Mouse (Mus musculus) heart, embryonic 10.5 days (tissue): ENCODE measurements around the gene Ror1. TPM values are rescaled to one million over a fixed set of nuclear protein-coding genes. Genes with fewer than 3 reads are reported as not detected.

Source experiments
- DNase-seq: peaks from one replicate; pipeline ENCODE4 v3.0.0-alpha.2; 2017; ENCODE audit warnings: low spot score
- H3K27ac ChIP-seq: fragments of 300-500 bp; sonication (generic); 2 replicates; pipeline ENCODE4 v1.5.1; 2016; ENCODE audit warnings: mild to moderate bottlenecking
- H3K27me3 ChIP-seq: fragments of 300-500 bp; sonication (generic); 2 replicates; pipeline ENCODE4 v1.6.1; 2016; ENCODE audit warnings: mild to moderate bottlenecking; ENCODE audit not compliant: poor library complexity, insufficient read depth, severe bottlenecking
- H3K36me3 ChIP-seq: fragments of 300-500 bp; sonication (generic); 2 replicates; pipeline ENCODE4 v1.6.1; 2016; ENCODE audit warnings: mild to moderate bottlenecking, moderate library complexity
- H3K4me1 ChIP-seq: fragments of 300-500 bp; sonication (generic); 2 replicates; pipeline ENCODE4 v1.6.1; 2016; ENCODE audit warnings: mild to moderate bottlenecking
- H3K4me3 ChIP-seq: fragments of 300-500 bp; sonication (generic); 2 replicates; pipeline ENCODE4 v1.5.1; 2016; ENCODE audit warnings: mild to moderate bottlenecking, moderate library complexity
- H3K9me3 ChIP-seq: fragments of 300-500 bp; sonication (generic); 2 replicates; pipeline ENCODE4 v1.6.1; 2016; ENCODE audit warnings: mild to moderate bottlenecking, moderate library complexity
- WGBS: fragments of 180-500 bp; shearing (Covaris S2); methylation state at CpG from one replicate; pipeline ENCODE4 v1.1.7; 2016; 5-methylcytosine and 5-hydroxymethylcytosine counted together
- polyA plus RNA-seq: library from polyadenylated mRNA; unstranded; fragments of >200 nt; fragmentation: Nextera tagmentation; extraction: Ambion mirVana; gene quantifications from 2 replicates; pipeline ENCODE4 v1.2.1, GENCODE M21; 2016

Ror1 gene
- 8.2 and 9.3 TPM in 2 replicates for polyA plus RNA-seq

DNA sequence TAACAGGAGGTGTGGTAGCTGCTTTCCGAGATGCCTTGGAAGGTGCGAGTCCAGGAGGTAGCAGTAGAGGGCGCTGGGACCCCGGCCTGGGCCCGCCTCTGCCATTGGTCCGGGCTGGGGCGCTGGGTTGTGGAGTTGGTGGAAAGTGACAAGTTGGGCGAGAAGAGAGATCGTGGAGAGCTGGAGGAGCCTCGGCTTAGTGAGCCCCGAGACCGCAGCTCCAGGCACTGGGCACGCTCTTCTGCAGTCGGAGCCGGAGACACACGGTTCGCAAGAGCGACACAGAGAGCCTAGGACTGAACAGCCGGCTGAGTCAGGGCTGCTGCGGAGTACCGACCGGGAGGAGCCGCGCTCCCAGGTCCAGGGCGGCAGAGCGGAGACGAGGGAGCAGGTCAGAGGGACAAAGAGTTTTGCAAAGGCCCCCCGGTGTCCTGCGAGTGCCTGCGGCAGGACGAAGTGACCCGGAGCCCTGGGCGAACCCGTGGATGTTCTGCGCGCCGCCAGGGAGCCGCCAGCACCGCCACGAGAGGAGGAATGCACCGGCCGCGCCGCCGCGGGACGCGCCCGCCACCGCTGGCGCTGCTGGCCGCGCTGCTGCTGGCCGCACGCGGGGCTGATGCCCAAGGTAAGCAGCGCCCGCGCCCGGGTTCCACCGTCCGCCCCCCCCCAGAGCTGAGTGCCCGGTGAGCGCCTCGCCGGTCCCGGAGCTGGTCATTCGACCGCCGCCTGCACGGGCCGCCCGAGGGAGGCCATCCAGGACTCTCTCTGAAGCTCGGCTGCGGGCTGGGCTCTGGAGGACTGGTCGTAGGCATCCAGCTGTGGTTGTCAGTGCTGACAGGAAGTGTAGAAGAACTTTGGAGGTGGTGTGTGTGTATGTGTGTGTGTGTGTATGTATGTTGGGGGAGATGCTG, at the start of gene Ror1:
TSS of gene Ror1 (plus strand) at position 107 of the 911 bp plus-strand sequence.
- Histone ChIP-seq H3K4me3 (peak within 1 kb of the TSS; percentile 86), H3K36me3 (no peaks in the 10 kb centered on the region), H3K27me3 (peaks cover 51% of the 10 kb centered on the region), H3K4me1 (peaks cover 23% of the 10 kb centered on the region), H3K27ac (peak within 1 kb of the TSS; percentile 90), H3K9me3 (no peaks in the 10 kb centered on the region)
- DNase-seq: peak; percentile 94
- under 1% methylated on average over 76 of the region's 76 CpGs for WGBS

DNA sequence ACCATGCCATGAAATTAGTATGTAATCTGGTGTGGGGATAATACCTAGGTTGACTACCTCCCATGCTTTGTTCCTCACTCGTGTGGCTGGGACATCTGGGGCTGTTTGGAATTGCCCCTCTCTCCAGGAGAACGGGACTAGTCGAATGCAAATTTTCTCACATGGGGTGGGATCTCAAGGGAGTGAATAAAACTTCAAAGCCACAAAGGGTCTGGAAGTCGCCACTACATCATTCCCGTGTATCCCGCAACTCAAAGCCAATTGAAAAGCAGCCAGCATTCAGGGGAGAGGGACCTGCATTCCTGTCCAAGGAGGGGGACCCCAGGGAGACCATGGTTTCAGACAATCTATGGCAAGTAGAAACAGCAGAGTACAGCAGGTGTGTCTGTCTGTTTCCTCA, 48.5 kb upstream of the Ror1 start:
- WGBS: 51% methylated on average over 6 of the region's 6 CpGs
- no peak overlapping the region for H3K4me3 ChIP-seq
- no peaks in the 10 kb centered on the region for H3K36me3 ChIP-seq
- no peaks in the 10 kb centered on the region for H3K9me3 ChIP-seq
- peaks cover 13% of the 10 kb centered on the region; the same call in 1 of the 2 replicates for H3K27me3 ChIP-seq
- DNase-seq: no peak
- H3K4me1 ChIP-seq: no peaks in the 10 kb centered on the region
- H3K27ac ChIP-seq: no peak overlapping the region

DNA sequence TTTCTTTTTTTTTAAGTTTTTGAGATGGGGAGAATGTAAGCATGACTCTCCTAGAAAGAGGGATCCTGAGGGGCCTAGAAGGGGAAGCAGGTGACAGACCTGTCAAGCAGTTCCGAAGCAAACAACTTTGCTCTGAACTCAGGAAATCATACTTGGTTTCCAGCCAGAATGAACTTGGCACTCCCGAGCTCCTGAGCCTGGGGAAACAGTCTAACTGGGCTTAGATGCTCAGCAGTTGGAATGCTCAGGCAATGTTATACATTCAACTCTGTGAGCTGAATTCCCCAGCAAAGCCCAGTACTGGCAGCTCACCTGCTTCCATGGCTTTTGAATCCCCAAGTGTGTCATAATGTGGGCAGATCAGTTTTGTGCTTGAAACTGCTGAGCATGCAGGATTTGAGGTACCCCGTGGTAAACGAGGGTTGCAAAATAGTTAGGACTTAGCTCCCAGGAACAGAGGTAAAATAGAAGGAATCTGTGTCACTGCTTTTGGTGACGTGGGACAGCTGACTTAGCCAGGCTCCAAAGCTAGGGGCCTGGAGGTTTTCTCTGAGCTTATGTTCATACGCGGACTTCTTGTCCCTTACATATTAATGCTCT, 47.1 kb upstream of the Ror1 start:
- DNase-seq: no peak
- Histone ChIP-seq H3K9me3 (no peaks in the 10 kb centered on the region), H3K4me3 (no peak overlapping the region), H3K27me3 (peaks cover 13% of the 10 kb centered on the region; the same call in 1 of the 2 replicates), H3K27ac (no peak overlapping the region), H3K36me3 (no peaks in the 10 kb centered on the region), H3K4me1 (no peaks in the 10 kb centered on the region)
- 75% methylated on average over 7 of the region's 7 CpGs for whole genome bisulfite sequencing

DNA sequence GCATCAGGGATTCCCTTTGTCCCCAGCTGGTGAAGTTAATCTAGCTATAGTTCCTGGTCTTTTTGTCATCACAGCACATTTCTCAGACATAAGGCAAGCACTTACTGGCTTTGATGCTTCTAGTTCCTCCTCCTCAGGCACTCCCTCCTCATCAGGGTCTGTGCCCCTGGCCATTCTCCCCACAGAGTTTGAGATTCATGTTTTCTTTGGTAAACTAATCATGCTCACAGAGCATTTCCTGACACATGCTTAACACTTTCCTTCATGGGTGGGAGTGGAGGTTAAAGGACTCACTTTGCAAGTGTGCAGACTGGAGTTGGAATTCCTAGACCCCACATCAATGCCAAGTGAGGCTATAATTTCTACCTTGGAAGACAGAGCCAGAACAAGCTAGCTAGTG, 43.8 kb upstream of the Ror1 start:
- Histone ChIP-seq H3K36me3 (no peaks in the 10 kb centered on the region), H3K4me3 (no peak overlapping the region), H3K9me3 (no peaks in the 10 kb centered on the region), H3K27me3 (0 out of 2 replicates have a peak, but pooled peaks cover 9% of the 10 kb centered on the region), H3K4me1 (0 out of 2 replicates have a peak, but pooled peaks cover 6% of the 10 kb centered on the region), H3K27ac (no peak overlapping the region)
- DNase-seq: no peak

DNA sequence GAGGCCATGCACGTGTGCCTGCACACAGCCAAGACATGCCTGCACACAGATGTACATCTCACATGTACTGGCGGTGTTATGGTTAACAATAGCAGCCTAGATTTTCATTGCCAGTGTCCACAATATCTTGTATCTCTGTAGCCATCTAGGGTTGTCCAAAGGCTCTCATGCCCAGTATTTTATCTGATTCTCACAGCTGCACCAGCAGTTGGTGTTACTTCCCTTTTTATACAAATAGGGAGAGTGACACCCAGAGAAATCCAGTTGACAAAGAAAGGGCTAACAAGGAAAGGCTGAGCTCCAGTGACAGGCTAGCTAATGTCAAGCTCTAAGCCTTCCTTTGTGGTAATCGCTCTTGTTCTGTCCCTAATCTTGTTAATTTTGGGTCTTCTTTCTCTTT, 43.3 kb upstream of the Ror1 start:
- H3K27me3 ChIP-seq: 0 out of 2 replicates have a peak, but pooled peaks cover 5% of the 10 kb centered on the region
- H3K4me3 ChIP-seq: no peak overlapping the region
- H3K9me3 ChIP-seq: no peaks in the 10 kb centered on the region
- no peak overlapping the region for H3K27ac ChIP-seq
- DNase-seq: no peak
- H3K36me3 ChIP-seq: no peaks in the 10 kb centered on the region
- WGBS: 73% methylated on average over 3 of the region's 3 CpGs
- H3K4me1 ChIP-seq: 0 out of 2 replicates have a peak, but pooled peaks cover 6% of the 10 kb centered on the region

DNA sequence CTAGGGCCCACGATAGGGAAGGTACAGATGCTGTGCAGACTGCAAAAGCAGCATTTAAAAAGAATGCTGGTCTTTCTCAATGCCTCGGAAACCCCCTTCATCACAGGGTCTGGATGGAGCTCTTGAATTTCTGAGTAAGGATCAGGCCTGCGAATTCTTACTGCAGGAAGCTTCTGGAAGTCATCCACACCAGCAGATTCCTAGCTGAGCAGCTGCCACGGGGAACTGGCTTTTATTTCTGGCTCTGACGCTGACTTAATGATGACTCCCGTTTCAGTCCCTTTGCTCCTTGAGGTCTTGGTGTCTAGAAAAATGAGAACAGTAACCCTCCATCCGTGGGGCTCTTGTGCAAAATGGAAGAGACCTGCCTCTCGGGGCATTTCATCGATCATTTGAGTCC, 39.5 kb upstream of the Ror1 start:
- peaks cover 12% of the 10 kb centered on the region; the same call in 1 of the 2 replicates for H3K27me3 ChIP-seq
- peak; percentile 74 for DNase-seq
- H3K4me1 ChIP-seq: 0 out of 2 replicates have a peak, but pooled peaks cover 6% of the 10 kb centered on the region
- no peak overlapping the region for H3K4me3 ChIP-seq
- 44% methylated on average over 9 of the region's 9 CpGs for WGBS
- H3K36me3 ChIP-seq: no peaks in the 10 kb centered on the region
- no peaks in the 10 kb centered on the region for H3K9me3 ChIP-seq
- no peak overlapping the region for H3K27ac ChIP-seq

DNA sequence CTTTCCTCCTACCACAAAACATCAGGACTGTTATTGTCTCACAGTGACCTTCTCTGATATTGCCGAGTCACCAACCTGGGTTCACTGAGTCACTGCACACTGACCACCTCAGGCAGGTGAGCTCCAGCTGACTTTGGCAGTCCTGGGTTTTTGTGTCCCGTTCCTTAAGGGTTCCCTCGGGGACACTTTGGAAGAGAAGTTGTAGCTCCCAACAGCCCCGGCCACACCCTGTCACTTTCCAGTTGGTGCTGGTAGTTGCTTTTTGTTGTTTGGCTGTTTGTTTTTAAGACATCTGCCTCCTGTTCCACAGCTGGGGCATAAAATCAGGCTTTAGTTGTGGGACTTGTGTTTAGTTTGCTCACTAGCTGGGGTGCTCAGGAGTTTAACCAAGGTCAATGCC, 39.1 kb upstream of the Ror1 start:
- Histone ChIP-seq H3K4me1 (0 out of 2 replicates have a peak, but pooled peaks cover 10% of the 10 kb centered on the region), H3K4me3 (no peak overlapping the region), H3K27me3 (peaks cover 16% of the 10 kb centered on the region; the same call in 1 of the 2 replicates), H3K27ac (no peak overlapping the region), H3K36me3 (no peaks in the 10 kb centered on the region), H3K9me3 (no peaks in the 10 kb centered on the region)
- DNase-seq: peak; percentile 71
- 71% methylated on average over 4 of the region's 4 CpGs for WGBS

DNA sequence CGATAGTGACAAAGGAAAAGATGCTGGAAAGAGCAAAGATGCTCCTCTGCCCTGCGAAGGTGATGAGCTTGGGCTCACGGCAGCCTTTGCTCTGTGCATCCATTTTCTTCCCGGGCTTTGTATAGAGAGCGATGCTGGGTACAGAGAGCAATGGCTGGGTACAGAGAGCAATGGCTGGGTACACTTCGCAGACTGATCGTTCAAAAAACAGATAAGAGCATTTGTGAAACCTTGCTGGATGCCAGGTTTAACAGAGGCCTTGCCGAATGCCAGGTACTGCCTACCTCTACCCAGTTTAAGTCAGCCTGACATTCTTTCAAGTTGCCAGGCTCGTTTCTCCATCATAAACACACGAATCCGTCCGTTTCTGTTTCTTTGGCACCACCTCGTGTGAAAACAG, 38.2 kb upstream of the Ror1 start:
- 0 out of 2 replicates have a peak, but pooled peaks cover 10% of the 10 kb centered on the region for H3K4me1 ChIP-seq
- DNase-seq: peak; percentile 1
- H3K4me3 ChIP-seq: no peak overlapping the region
- no peak overlapping the region for H3K27ac ChIP-seq
- 87% methylated on average over 13 of the region's 13 CpGs for WGBS
- no peaks in the 10 kb centered on the region for H3K9me3 ChIP-seq
- peaks cover 18% of the 10 kb centered on the region; the same call in 1 of the 2 replicates for H3K27me3 ChIP-seq
- no peaks in the 10 kb centered on the region for H3K36me3 ChIP-seq

DNA sequence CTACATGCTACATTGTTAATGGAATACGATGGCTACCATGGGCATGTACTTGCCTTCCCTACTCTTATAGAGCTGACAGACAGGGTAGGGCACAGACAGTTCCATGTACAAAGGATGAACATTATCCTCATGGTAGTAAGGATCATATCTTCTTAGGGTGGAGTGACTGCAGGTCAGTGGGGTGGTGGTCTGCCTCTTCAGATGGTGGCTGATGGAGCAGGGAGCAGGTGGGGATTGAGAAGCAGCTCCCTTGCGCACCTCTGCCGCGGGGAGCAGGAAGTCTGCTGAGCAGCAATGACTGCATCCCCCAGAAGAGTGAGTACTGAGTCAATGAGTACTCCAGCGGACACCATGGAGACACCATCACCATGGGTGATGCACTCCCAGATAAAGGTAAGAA, 37.0 kb upstream of the Ror1 start:
- no peak overlapping the region for H3K27ac ChIP-seq
- no peaks in the 10 kb centered on the region for H3K9me3 ChIP-seq
- DNase-seq: peak; percentile 38
- H3K4me3 ChIP-seq: no peak overlapping the region
- 0 out of 2 replicates have a peak, but pooled peaks cover 10% of the 10 kb centered on the region for H3K4me1 ChIP-seq
- no peaks in the 10 kb centered on the region for H3K36me3 ChIP-seq
- H3K27me3 ChIP-seq: peaks cover 18% of the 10 kb centered on the region; the same call in 1 of the 2 replicates
- 89% methylated on average over 5 of the region's 5 CpGs for WGBS

DNA sequence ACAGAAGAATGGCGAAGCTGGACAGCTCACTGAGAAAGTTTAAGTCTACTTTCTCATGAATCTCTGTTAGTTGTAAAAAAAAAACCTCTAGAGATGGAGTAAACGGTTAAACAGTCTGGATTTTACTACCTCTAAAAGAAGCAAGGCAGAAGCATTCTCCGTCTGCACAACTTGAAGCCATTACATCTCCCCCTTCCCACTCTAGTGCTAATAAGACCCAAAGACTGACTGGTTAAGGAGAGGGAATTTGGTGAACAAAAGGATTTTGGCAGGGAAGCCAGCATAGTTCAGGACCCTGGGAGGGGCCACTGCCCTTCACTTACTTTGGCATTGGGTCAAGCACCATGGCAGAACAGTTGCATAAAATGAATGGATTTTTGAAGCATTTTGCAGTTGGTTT, 35.8 kb upstream of the Ror1 start:
- H3K36me3 ChIP-seq: no peaks in the 10 kb centered on the region
- H3K9me3 ChIP-seq: no peaks in the 10 kb centered on the region
- DNase-seq: peak; percentile 11
- no peak overlapping the region for H3K27ac ChIP-seq
- no peak overlapping the region for H3K4me3 ChIP-seq
- 0 out of 2 replicates have a peak, but pooled peaks cover 13% of the 10 kb centered on the region for H3K4me1 ChIP-seq
- H3K27me3 ChIP-seq: peaks cover 18% of the 10 kb centered on the region; the same call in 1 of the 2 replicates
- 74% methylated on average over 3 of the region's 3 CpGs for WGBS

DNA sequence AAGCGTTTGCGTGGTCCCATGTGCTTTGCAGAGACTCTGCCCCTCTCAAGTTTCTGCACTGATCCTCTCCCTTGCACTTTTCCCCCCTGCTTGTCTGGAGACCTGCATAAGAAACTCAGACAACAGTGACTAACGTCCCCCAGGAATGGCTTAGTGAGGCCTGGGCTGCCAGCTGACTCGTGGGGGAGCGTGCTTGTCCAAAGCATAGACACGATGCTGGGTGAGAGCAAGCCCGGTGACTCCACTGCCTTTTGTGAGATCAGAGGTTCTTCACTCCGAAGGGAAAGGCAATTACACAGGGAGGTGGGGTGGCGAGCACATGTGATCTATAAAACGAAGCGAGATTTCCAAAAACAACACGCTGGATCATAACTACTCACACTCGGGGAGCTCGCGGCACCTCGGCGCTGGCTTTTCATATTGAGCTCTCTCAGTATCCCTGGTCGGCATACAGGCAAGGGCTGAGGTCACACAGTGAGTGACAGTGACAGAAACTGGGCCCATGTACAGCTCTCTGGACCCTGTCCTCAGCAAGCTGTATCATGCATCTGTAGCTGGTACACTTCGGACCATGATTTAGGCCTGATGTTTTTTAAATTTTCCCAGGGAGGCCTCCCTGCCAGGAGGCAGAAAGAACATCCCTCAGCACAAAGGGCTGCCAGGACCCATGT, 34.1 kb upstream of the Ror1 start:
- 0 out of 2 replicates have a peak overlapping the region, but pooled peaks have one; percentile 3 for H3K27ac ChIP-seq
- DNase-seq: peak; percentile 52
- 75% methylated on average over 19 of the region's 19 CpGs for WGBS
- H3K9me3 ChIP-seq: no peaks in the 10 kb centered on the region
- H3K27me3 ChIP-seq: peaks cover 26% of the 10 kb centered on the region; the same call in 1 of the 2 replicates
- 0 out of 2 replicates have a peak, but pooled peaks cover 7% of the 10 kb centered on the region for H3K4me1 ChIP-seq
- no peak overlapping the region for H3K4me3 ChIP-seq
- no peaks in the 10 kb centered on the region for H3K36me3 ChIP-seq

DNA sequence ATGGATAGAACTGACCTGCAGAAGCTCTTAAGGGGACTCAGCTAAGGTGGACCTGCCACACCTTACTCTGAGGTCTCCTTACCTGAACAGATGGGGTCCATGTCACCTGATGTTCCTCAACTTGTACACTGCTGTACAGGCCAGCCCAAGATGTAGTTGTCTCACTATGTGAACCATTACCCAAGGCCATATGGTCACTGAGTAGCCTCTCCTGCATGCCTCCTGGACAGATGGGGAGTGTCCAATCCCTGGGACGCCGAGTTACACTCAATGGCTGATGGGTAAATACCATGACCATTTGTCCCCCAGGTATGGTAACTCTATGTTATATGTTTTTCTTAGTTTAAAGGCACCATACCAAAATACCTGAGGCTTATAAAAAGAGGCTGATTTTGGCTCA, 29.9 kb upstream of the Ror1 start:
- 82% methylated on average over 2 of the region's 2 CpGs for WGBS
- Histone ChIP-seq H3K9me3 (no peaks in the 10 kb centered on the region), H3K27ac (no peak overlapping the region), H3K4me1 (0 out of 2 replicates have a peak, but pooled peaks cover 7% of the 10 kb centered on the region), H3K27me3 (peaks cover 17% of the 10 kb centered on the region; the same call in 1 of the 2 replicates), H3K36me3 (no peaks in the 10 kb centered on the region), H3K4me3 (no peak overlapping the region)
- DNase-seq: peak; percentile 61
